In the genomic region with DNA sequence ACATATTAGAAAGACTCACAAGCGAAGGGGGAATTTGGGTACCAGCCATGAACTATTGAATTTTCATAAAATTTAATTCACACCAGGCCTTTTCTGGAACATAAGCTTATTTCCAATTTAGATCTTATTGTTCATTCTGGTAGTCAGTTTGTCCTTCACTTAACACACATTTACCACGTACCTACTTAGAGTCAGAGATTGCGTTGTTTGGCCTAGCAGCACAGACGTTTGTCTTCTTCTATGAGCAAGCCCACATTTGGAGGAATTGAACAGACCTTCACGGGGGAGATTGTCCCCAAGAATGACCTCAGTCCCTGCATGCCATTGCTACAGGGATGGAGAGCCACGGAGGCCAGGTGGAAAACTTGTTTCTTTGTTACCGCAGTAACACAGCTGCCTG, we compare ENCODE assay signal across 15 mouse cellular contexts.
DNase-seq lines count a peak whose midpoint lies in the region; ATAC-seq lines count a peak whose summit lies in the region.
"Had no signal": no experiment of that assay in that cellular context is flagged by ENCODE, and none has a peak within 500 bp of the region (broad histone marks: within the 10 kb centered on the region; RNA-seq: fewer than 3 reads in every experiment).

No protein-coding gene starts in this region.

- no peaks in the 10 kb centered on the region for H3K27me3 ChIP-seq in forebrain, embryonic 14.5 days (replicated peaks; ENCODE audit: control insufficient read depth, insufficient read depth, low read length)
- H3K27me3 ChIP-seq in forebrain, embryonic 11.5 days (ENCODE audit: control insufficient read depth, insufficient read depth, low read length) = no peaks in the 10 kb centered on the region
- no peaks in the 10 kb centered on the region for H3K27me3 ChIP-seq in forebrain, embryonic 16.5 days (replicated peaks; ENCODE audit: control insufficient read depth, insufficient read depth, low read length)
- H3K27me3 ChIP-seq in forebrain, embryonic 12.5 days = no peaks in the 10 kb centered on the region
- no peaks in the 10 kb centered on the region for H3K27me3 ChIP-seq in limb, embryonic 10.5 days (ENCODE audit: low read depth, poor library complexity, severe bottlenecking)
- H3K27me3 ChIP-seq: embryonic facial prominence, embryonic 12.5 days had no signal

- no peak overlapping the region for H3K4me2 ChIP-seq in forebrain, embryonic 14.5 days (ENCODE audit: low read length)
- H3K4me2 ChIP-seq in forebrain, embryonic 11.5 days (ENCODE audit: low read depth, low read length, severe bottlenecking) = no peak overlapping the region
- H3K4me2 ChIP-seq in forebrain, embryonic 16.5 days (ENCODE audit: low read length) = no peak overlapping the region
- H3K4me2 ChIP-seq in forebrain, embryonic 12.5 days = no peak overlapping the region
- H3K4me2 ChIP-seq: embryonic facial prominence, embryonic 12.5 days had no signal

- H3K4me3 ChIP-seq in forebrain, embryonic 14.5 days (ENCODE audit: low read depth, low read length) = no peak overlapping the region
- H3K4me3 ChIP-seq in forebrain, embryonic 11.5 days (ENCODE audit: low read depth, low read length) = no peak overlapping the region
- H3K4me3 ChIP-seq in forebrain, embryonic 16.5 days (replicated peaks; ENCODE audit: low read length) = no peak overlapping the region
- no peak overlapping the region for H3K4me3 ChIP-seq in forebrain, embryonic 12.5 days (replicated peaks)
- no peak overlapping the region for H3K4me3 ChIP-seq in limb, embryonic 10.5 days
- H3K4me3 ChIP-seq: embryonic facial prominence, embryonic 10.5 days; embryonic facial prominence, embryonic 12.5 days had no signal

- DNase-seq in forebrain, embryonic 14.5 days (ENCODE audit: low spot score) = peak; percentile 17
- no peak for DNase-seq in forebrain, embryonic 11.5 days (ENCODE audit: low spot score)
- DNase-seq in limb, embryonic 10.5 days (ENCODE audit: low spot score) = no peak
- DNase-seq: adrenal gland, adult 2 months; adrenal gland, postnatal 10 days; adrenal gland, postnatal 25 days; cerebellum, adult 11-12 months; cerebellum, adult 2 months; cerebellum, adult 9-10 months; cerebellum, postnatal 10 days; cerebellum, postnatal 25 days had no signal

- H3K9ac ChIP-seq in forebrain, embryonic 14.5 days (ENCODE audit: low read length) = no peak overlapping the region
- no peak overlapping the region for H3K9ac ChIP-seq in forebrain, embryonic 11.5 days (ENCODE audit: low read length)
- H3K9ac ChIP-seq in forebrain, embryonic 16.5 days (replicated peaks; ENCODE audit: low read depth, low read length) = no peak overlapping the region
- H3K9ac ChIP-seq in forebrain, embryonic 12.5 days = no peak overlapping the region
- H3K9ac ChIP-seq: embryonic facial prominence, embryonic 12.5 days had no signal

- ATAC-seq in forebrain, embryonic 14.5 days = 0 out of 2 replicates have a peak, but pooled peaks have one; percentile 29
- ATAC-seq in forebrain, embryonic 11.5 days (replicated peaks; ENCODE audit: low FRiP score) = no peak
- ATAC-seq in forebrain, embryonic 16.5 days = peak; percentile 72
- ATAC-seq in forebrain, embryonic 12.5 days (ENCODE audit: low FRiP score) = no peak

- H3K27ac ChIP-seq in forebrain, embryonic 14.5 days (ENCODE audit: low read depth, low read length) = 0 out of 2 replicates have a peak overlapping the region, but pooled peaks have one; percentile 1
- H3K27ac ChIP-seq in forebrain, embryonic 11.5 days (ENCODE audit: low read depth, low read length) = no peak overlapping the region
- peak overlapping the region; percentile 64 for H3K27ac ChIP-seq in forebrain, embryonic 16.5 days (ENCODE audit: low read length)
- H3K27ac ChIP-seq in forebrain, embryonic 12.5 days = no peak overlapping the region
- H3K27ac ChIP-seq in limb, embryonic 10.5 days = no peak overlapping the region
- H3K27ac ChIP-seq: embryonic facial prominence, embryonic 10.5 days; embryonic facial prominence, embryonic 12.5 days had no signal

- H3K4me1 ChIP-seq in forebrain, embryonic 14.5 days (ENCODE audit: control insufficient read depth, insufficient read depth, low read length) = no peaks in the 10 kb centered on the region
- H3K4me1 ChIP-seq in forebrain, embryonic 11.5 days (replicated peaks; ENCODE audit: control insufficient read depth, insufficient read depth, low read length) = 0 out of 2 replicates have a peak, but pooled peaks cover 2% of the 10 kb centered on the region
- peaks cover 7% of the 10 kb centered on the region for H3K4me1 ChIP-seq in forebrain, embryonic 16.5 days (replicated peaks; ENCODE audit: control insufficient read depth, insufficient read depth, low read length)
- H3K4me1 ChIP-seq in forebrain, embryonic 12.5 days = no peaks in the 10 kb centered on the region
- no peaks in the 10 kb centered on the region for H3K4me1 ChIP-seq in limb, embryonic 10.5 days
- H3K4me1 ChIP-seq: embryonic facial prominence, embryonic 10.5 days; embryonic facial prominence, embryonic 12.5 days had no signal

- H3K9me3 ChIP-seq in forebrain, embryonic 14.5 days (replicated peaks; ENCODE audit: control insufficient read depth, low read length) = no peaks in the 10 kb centered on the region
- H3K9me3 ChIP-seq in forebrain, embryonic 11.5 days (ENCODE audit: control insufficient read depth, low read length) = no peaks in the 10 kb centered on the region
- no peaks in the 10 kb centered on the region for H3K9me3 ChIP-seq in forebrain, embryonic 16.5 days (ENCODE audit: control insufficient read depth, low read length)
- no peaks in the 10 kb centered on the region for H3K9me3 ChIP-seq in forebrain, embryonic 12.5 days
- H3K9me3 ChIP-seq in limb, embryonic 10.5 days (replicated peaks) = no peaks in the 10 kb centered on the region
- H3K9me3 ChIP-seq: embryonic facial prominence, embryonic 10.5 days; embryonic facial prominence, embryonic 12.5 days had no signal

- WGBS in forebrain, embryonic 14.5 days = 71% methylated on average over 7 of the region's 7 CpGs
- 90% methylated on average over 7 of the region's 7 CpGs for WGBS in forebrain, embryonic 11.5 days
- WGBS in forebrain, embryonic 16.5 days = 67% methylated on average over 7 of the region's 7 CpGs
- 94% methylated on average over 7 of the region's 7 CpGs for WGBS in forebrain, embryonic 12.5 days
- 91% methylated on average over 7 of the region's 7 CpGs for WGBS in limb, embryonic 10.5 days

- H3K36me3 ChIP-seq in forebrain, embryonic 14.5 days (ENCODE audit: control insufficient read depth, insufficient read depth, low read length) = 0 out of 2 replicates have a peak, but pooled peaks cover 4% of the 10 kb centered on the region
- H3K36me3 ChIP-seq in forebrain, embryonic 11.5 days (ENCODE audit: control insufficient read depth, insufficient read depth, low read length) = no peaks in the 10 kb centered on the region; the same call in 1 of the 2 replicates
- H3K36me3 ChIP-seq in forebrain, embryonic 16.5 days (ENCODE audit: control insufficient read depth, insufficient read depth) = peaks cover 3% of the 10 kb centered on the region
- peaks cover 22% of the 10 kb centered on the region for H3K36me3 ChIP-seq in forebrain, embryonic 12.5 days (replicated peaks)
- no peaks in the 10 kb centered on the region for H3K36me3 ChIP-seq in limb, embryonic 10.5 days
- H3K36me3 ChIP-seq: embryonic facial prominence, embryonic 10.5 days; embryonic facial prominence, embryonic 12.5 days had no signal

Comparison
In these comparisons a context has a peak if more than half of its experiments do, and no peak if none do; other contexts are left out.
1. ATAC-seq: peak in forebrain, embryonic 14.5 days (single experiment) and forebrain, embryonic 16.5 days (single experiment); none in forebrain, embryonic 11.5 days (single experiment) and forebrain, embryonic 12.5 days (single experiment).
2. H3K27ac ChIP-seq: peak in forebrain, embryonic 14.5 days (single experiment) and forebrain, embryonic 16.5 days (single experiment); none in forebrain, embryonic 11.5 days (single experiment), forebrain, embryonic 12.5 days (single experiment) and limb, embryonic 10.5 days (single experiment).